Mouse (Mus musculus) neutrophil, adult 59 days (primary cell): ENCODE data around the gene Cntfr. TPM values are rescaled to one million over a fixed set of nuclear protein-coding genes. Genes with fewer than 3 reads are reported as not detected.

Experiments
- total RNA-seq, 2 experiments: library from RNA; stranded (reverse); gene quantifications; 1 replicate in 1 of 2; 2 replicates in 1 of 2; pipeline ENCODE4 v1.2.4; 2023

The Cntfr gene
- not detected for total RNA-seq

GRCm38 (mm10) chr4:41696930-41697841 is at the start of gene Cntfr:
Gene Cntfr, minus strand, starts transcription at chr4:41697089.

GRCm38 (mm10) chr4:41731052-41731765 is 34.3 kb upstream of the Cntfr start, which contains the start of gene Arid3c:
Gene Arid3c, minus strand, starts transcription at chr4:41731142.

DNA sequence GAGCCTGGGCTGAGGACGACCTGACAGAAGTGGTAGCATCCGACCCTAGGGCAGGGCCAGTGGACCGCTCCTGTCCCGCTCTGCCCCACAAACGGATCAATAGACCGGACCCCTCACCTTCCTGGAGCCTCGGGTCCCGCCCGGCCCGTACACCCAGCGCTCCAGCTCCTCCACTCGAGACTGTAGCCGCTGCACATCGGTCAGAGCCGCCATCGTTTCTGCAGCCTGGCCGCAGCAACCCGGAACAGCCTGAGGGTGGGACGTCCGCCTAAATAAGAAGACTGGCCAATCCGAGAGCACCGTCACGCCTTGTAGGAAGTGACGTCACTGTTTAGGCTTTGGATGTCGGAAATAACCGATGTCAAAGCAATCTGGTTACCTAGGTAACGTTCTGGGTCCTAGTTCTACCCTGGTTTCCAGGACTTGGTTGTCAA is 26.0 kb upstream of the Cntfr start, which contains the start of gene Dctn3:
Gene Dctn3, minus strand, starts transcription at position 253 of the 434 bp plus-strand sequence.

DNA sequence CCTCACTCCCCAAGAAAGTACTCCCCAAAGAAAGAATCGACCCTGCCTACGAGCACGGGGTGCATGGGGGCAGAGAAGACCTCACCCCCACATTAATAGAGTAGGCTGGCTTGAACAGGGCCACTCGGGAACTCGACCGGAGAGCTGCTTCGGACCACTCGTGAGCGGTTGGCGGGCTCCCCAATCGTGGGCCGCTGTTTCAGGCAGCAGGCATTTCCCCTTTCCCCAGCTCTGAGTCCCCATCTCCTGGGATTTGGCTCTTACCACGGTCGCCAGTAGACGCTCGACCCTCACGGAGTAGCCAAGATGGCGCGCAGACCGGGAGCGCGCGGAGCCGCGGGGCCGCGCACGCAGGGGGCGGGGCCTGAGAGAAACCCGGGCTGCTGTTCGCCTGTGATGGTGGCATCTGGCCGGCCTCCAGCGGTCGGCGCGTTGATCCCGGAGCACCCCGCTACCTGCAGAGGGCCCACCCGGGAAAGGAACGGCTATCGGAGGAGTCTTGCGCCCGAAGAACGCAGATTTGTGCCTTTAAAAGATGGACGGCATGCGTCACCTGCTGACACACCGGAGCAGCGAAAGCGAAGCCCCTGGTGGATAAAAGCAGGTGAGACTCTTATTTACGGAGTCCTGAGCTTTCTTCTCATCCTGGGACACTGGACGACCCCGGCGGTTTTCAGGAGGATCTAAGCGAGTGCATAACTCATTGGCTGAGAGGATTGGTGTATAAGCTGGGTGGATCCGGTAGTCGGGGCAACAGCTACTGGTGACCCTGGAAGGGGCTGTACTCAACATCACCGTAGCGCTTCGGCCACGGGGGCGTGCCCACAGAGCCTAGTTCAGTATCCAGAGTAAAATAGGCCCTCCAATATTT is 16.5 kb upstream of the Cntfr start, which contains the start of gene Rpp25l:
Gene Rpp25l, minus strand, starts transcription at position 338 of the 871 bp plus-strand sequence.

DNA sequence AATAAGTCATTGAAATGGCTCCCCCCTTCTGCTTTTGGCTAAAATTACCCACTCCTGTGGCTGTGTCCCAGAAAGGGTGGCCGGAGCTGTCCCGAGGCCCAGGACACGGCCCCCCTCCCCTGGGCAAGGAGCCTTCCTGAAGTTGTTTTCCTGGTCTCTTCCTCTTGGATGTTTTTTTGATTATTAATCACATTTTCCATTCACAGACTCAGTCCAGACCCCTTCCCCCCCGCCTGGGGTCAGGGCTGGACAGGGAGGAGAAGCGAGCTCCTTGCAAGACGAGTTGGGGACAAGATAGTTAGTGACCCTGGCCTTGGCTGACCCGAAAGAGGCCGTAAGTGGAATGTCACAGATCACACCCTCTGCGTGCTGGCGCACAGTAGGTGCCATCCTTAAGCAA is 2.9 kb upstream of the Cntfr start, which contains the start of gene Il11ra1:
Gene Il11ra1, plus strand, starts transcription at position 207 of the 400 bp plus-strand sequence.

DNA sequence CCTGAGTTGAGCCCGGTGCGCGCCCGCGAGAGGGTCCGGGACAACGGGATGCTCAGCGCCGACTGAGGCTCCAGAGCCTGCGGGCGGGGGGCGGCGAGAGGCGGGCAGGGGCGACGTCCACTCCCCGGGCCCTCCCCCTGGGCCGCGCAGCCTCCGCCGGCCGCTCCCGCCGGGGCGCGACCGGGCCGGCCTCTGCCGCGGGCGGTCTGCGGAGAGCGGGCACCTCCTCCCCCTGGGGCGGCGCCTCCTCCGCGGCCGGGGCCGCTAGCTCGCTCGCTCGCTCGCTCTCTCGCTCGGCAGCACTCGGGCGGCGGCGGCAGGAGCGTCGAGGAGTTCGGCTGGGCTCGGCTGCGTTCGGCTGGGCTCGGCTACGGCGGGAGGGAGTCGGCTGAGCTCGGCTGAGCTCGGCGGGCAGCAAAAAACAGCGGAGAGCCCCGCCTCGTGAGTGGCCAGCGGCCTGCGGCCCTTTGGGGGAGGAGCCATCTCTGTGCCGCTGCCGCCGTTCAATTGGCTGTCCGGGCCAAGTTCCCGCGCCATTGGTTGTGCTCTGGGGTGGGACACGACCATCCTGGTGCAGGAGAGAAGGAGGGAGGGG is 56.9 kb downstream of the Cntfr start, which contains the start of gene Enho:
Gene Enho, minus strand, starts transcription at position 412 of the 595 bp plus-strand sequence.

Other genes starting within 250 kb of the Cntfr start
- gene Kif24, start 232.2 kb downstream of the Cntfr start, total RNA-seq: 1 to 10 TPM; 8.9 TPM
- 1 to 10 TPM; 3.6 to 6.1 TPM for gene Nudt2, start 231.9 kb downstream of the Cntfr start, total RNA-seq
- gene AI464131, start 194.0 kb downstream of the Cntfr start, total RNA-seq: not detected
- not detected for gene 1110017D15Rik, start 179.8 kb downstream of the Cntfr start, total RNA-seq
- gene Fam219a, start 127.6 kb downstream of the Cntfr start, total RNA-seq: 10 to 100 TPM; 20.7 to 23.3 TPM
- gene Dnaic1, start 127.3 kb downstream of the Cntfr start, total RNA-seq: not detected
- not detected for gene Enho, start 56.8 kb downstream of the Cntfr start, total RNA-seq
- 1 to 10 TPM; 5.4 TPM for gene Il11ra1, start 2.9 kb upstream of the Cntfr start, total RNA-seq
- 10 to 100 TPM; 19.5 to 27.9 TPM for gene Rpp25l, start 16.4 kb upstream of the Cntfr start, total RNA-seq
- 10 to 100 TPM; 66.2 to 72.3 TPM for gene Dctn3, start 26.1 kb upstream of the Cntfr start, total RNA-seq
- gene Arid3c, start 34.1 kb upstream of the Cntfr start, total RNA-seq: not detected
- 10 to 100 TPM; 26.2 to 27.0 TPM for gene Galt, start 58.1 kb upstream of the Cntfr start, total RNA-seq
- gene Sigmar1, start 59.1 kb upstream of the Cntfr start, total RNA-seq: 10 to 100 TPM; 17.4 to 21.0 TPM
- 1 to 10 TPM; 2.2 to 4.8 TPM for gene Ccl27a, start 77.2 kb upstream of the Cntfr start, total RNA-seq
- not detected for gene Gm21541, start 206.5 kb upstream of the Cntfr start, total RNA-seq
- gene Gm20878, start 244.5 kb upstream of the Cntfr start, total RNA-seq: 1 to 10 TPM in 1 of 2 experiments, under 1 TPM in 1; 0.99 to 1.3 TPM